Comparison of ENCODE assay signal across 4 mouse cellular contexts in the genomic region with DNA sequence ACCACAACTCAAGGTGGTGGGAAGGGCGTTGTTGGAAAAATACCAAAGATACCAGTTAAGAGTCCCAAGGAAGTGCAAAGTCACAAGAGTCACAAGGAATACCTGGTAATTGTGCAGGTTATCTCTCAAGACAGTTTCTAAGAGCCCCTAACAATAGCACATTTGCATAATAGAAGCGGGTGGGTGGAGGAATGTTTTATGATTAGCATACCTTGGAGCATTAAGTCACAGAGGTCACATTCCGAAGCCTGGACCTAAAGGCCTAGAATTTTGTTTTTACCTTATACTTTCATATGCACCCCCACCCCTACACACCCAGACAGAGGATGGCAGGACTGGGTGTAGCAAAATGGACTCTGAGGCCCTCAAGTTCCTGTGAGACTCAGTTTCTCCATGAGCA. TPM values are rescaled to one million over a fixed set of nuclear protein-coding genes. Genes with fewer than 3 reads are reported as not detected.
A peak's percentile ranks its signal among the peaks of the same experiment; 100 is the strongest.
DNase-seq lines count a peak whose midpoint lies in the region.
"Not testable (repeated sequence)": the region's sequence is repeated elsewhere in the genome, so short reads cannot be mapped to it uniquely, and the experiment has no call there.

No protein-coding gene starts in this region.

- DNase-seq in ES-CJ7 (ENCODE audit: low read depth, low spot score) = peak; percentile 73
- not testable (repeated sequence) for DNase-seq in ES-E14 (ENCODE audit: low read depth, low spot score)
- peak; percentile 89 for DNase-seq in R1 (ENCODE audit: low read depth, low spot score)
- peak; percentile 75 for DNase-seq in ZHBTc4 (ENCODE audit: low read depth, low spot score)

- H3K4me1 ChIP-seq in ES-E14 (ENCODE audit: control insufficient read depth in 2 of 2, insufficient read depth in 2 of 2, low read length in 2 of 2, poor library complexity in 1 of 2) = not testable (repeated sequence)

- H3K9ac ChIP-seq in ES-E14 (ENCODE audit: insufficient read depth, low read depth, low read length, poor library complexity, severe bottlenecking) = not testable (repeated sequence)

- in situ Hi-C loops in ES-E14 (cut with MboI; ENCODE audit: low sequenced_read_pairs in 2 of 2, unreplicated experiment in 2 of 2) = not testable (repeated sequence)

- not testable (repeated sequence) for H3K36me3 ChIP-seq in ES-E14 (ENCODE audit: control insufficient read depth, insufficient read depth, low read length, poor library complexity, severe bottlenecking)

- H3K27ac ChIP-seq in ES-E14 (ENCODE audit: insufficient read depth, low read depth, low read length, poor library complexity, severe bottlenecking) = peak overlapping the region; percentile 24; the same call in 1 of the 2 replicates

- H3K9me3 ChIP-seq in ES-E14 (ENCODE audit: control insufficient read depth, insufficient read depth, low read depth, low read length) = not testable (repeated sequence)

- H3K4me3 ChIP-seq in ES-E14 (ENCODE audit: insufficient read depth in 1 of 2, low read depth in 1 of 2, low read length in 2 of 2, poor library complexity in 1 of 2, severe bottlenecking in 1 of 2) = not testable (repeated sequence)

RNA-seq across cellular contexts. Expression of gene Hmgxb4, which starts 22.9 kb away (rescaled TPM):
- total RNA-seq in ES-E14 (2012; rRNA removed) = 66.5 and 75.4 TPM in 2 replicates
